Mouse (Mus musculus) induced T-regulatory cell, adult 2 months (primary cell): Measurements from ENCODE around the gene Grifin.

Source experiments
- DNase-seq: peaks from one replicate; pipeline ENCODE4 v3.0.0-alpha.2; 2012; ENCODE audit warnings: low read depth

Gene Grifin

DNA sequence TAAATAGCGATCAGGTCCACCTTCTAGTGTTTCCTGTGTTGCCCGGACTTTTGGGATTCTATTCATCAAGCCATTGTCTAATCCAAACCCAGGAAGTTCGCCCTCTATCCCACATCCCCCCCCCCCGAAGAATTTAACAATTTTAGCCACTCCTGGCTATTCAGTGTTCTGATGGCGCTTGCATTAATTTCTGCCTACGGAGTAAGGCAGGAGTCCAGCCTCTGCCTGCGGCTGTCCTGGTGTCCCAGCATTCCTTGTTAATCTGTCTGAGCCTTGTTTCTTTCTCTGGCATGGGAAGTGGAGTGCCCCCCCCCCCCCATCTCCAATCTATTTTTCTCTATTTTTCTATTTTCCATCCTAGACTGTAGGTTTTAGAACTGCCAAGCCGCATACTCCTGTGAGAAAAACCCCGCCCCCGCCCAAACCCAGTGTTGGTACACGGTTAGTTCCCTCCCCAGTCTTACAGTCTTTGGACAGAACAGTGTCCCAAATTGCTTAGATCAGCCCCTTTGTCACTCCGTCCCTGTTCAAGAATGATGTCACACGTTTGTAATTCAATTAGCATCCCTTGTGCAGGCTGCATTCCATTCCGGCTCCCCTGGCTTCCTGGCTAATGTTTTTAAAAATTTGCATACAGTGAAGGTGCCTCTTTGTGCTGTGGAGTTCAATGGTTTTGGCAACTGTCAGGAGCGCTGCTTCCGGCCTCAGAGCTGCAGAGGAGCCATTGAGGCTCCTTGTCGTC lies 15.4 kb downstream of the Grifin start:
- no peak for DNase-seq

DNA sequence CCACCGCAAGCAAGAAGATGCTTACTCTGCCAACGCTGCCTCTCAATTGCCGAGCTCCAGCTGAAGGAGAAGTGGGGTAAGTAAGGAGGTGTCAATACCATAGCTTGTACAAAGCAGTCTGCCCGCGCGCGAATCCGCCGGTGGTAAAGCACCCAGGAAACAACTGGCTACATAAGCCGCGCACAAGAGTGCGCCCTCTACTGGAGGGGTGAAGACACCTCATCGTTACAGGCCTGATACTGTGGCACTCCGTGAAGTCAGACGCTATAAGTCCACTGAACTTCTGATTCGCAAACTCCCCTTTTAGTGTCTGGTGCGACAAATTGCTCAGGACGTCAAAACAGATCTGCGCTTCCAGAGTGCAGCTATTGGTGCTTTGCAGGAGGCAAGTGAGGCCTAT lies 18.5 kb downstream of the Grifin start:
- DNase-seq, result no peak

DNA sequence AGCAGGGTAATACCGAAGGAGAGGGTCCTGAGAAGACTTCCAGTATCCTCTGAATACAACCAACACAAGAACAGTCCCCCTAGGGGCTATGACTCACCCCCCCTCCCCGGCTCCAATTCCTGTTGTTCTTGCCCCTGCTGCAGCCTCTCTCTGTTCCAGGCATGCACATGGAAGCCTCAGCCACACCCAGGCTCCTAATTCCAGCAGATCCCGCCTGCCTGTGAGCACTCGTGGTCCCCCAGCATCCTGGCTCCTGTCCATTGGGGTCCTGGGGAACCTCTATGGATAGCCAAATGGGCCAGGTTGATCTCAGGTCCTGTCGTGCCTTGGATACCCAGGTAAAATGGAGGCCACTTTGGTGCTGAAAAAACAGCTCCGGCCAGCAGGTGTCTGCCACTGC lies 19.2 kb downstream of the Grifin start:
- DNase-seq, result no peak

DNA sequence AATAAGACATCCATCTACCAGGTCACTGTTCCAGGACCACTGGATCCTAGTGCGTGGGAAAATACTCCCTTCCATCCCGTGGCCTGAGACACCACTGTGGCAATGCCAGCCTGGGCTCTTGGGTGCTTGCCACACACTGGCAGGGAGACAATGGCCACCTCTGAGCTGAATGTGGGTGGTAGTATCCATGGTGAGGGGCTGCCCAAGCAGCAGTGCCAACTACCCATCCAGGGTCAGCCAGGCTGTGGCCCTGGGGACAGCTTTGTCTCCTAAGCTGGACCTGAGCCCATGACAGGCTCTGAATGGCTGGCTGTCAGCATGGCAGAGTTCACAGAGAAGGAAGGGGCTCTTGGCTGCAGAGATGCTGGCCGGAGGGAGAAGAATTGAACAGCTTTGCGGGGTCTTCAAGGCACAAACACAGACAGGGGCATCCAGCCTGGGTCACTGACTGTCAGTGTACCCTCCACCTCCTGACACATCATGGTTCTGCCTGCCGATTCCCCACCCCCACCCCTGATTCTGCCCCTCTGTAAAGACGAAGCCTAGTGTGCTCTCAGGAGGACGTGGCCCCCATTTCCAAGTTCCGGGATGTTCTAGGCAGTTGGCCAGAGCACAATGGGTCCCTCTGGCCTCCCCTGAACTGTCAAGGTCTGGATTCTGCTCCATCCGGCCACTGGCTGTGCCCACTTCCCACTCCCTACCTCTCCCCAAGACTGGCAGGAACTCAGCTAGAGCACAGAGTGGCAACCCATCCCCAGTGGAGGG lies 21.9 kb downstream of the Grifin start:
- DNase-seq, result no peak

DNA sequence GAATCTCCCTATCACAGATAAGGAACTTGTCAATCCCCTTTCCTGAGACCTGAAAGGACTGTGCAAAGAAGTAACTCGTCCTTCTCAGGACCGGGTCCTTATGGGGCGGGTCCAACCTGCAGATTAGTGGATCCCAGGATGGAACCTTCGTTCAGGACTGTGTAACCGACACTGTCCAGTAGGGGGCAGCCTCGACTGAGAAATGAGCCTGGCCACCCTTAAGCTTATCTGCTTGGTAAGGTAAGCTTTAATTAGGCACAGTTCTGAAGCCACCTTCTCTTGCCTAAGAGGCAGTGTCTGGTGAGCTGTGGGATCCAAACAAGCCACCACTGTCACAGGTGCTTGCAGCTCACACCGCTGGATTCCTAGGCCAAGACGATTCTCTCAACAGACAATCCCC lies 24.8 kb downstream of the Grifin start:
- peak; percentile 92 for DNase-seq

DNA sequence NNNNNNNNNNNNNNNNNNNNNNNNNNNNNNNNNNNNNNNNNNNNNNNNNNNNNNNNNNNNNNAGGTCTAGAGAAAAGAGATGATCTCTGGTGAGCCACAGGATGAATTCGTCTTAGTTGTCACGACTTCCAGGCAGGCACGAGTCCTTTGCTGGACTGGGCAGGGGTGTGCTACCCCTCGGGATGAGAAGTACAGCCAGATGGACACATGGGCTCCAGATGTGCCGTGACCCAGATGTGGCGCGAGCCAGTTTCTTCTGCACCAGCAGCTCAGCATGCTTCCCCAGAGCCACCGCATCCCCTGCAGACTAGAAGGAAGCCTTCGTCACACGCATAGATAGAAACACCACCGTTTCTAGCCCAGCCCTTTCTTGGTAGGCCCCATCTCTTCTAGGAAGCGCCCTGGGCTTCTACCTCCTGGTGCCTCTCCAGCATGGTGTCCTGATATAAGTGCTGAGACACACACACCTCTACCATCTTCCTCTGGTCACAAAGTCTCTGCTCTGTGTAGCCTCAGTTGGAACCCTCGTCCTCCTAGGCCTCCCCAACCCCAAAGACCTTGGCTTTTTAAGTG lies 26.7 kb downstream of the Grifin start:
- DNase-seq, result no peak

DNA sequence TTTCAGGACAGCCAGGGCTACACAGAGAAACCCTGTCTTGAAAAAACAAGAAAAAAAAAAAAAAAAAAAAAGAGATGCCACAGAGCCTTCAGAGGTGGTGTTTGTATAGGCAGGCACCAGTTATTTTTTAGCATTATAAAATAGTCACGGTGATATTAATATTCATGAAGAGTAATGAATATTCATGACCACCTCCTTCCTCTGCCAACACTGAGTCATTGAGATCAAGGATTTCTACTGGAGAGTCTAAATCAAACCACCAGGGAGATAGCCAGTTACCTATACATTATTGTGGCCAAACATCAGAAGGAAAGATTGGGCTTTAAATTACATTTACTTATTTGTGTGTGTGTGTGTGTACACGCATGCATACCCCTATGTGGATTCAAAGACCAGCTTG lies 38.1 kb downstream of the Grifin start:
- DNase-seq, result no peak

DNA sequence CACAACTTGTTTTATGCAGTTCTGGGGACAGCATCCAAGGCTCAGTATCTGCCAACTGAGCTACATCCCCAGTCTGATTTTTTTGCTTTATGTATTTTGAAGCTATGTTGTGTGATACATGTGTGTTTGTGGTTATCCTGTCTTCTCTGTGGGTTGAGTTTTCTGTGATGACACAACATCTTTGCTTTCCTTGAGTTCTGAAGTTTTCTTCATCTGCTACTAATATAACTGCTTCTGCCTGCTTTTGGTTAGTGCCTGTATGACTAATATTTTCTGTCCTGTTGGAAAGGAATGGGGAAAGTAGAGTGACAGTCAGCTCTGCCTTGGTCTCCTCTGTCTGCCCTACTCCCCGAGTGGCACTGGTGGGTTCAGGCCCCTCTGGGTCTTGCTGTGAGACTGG lies 43.7 kb downstream of the Grifin start:
- DNase-seq, result no peak

DNA sequence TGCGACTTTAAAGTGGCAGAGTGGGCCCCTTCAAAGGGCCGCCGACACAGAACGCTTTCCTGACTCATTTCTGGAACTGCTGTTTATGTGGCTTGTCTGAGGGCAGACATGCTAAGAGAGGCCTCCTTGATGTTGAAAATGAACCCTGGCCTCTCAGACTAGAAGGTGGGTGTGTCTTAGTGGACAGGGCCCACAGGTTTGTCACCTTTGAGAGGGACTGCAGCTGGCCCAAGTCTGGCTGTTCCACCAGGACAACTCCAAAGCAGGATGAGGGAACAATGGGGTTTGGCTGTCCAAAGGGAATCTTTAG lies 47.0 kb downstream of the Grifin start:
- DNase-seq, result peak; percentile 61

DNA sequence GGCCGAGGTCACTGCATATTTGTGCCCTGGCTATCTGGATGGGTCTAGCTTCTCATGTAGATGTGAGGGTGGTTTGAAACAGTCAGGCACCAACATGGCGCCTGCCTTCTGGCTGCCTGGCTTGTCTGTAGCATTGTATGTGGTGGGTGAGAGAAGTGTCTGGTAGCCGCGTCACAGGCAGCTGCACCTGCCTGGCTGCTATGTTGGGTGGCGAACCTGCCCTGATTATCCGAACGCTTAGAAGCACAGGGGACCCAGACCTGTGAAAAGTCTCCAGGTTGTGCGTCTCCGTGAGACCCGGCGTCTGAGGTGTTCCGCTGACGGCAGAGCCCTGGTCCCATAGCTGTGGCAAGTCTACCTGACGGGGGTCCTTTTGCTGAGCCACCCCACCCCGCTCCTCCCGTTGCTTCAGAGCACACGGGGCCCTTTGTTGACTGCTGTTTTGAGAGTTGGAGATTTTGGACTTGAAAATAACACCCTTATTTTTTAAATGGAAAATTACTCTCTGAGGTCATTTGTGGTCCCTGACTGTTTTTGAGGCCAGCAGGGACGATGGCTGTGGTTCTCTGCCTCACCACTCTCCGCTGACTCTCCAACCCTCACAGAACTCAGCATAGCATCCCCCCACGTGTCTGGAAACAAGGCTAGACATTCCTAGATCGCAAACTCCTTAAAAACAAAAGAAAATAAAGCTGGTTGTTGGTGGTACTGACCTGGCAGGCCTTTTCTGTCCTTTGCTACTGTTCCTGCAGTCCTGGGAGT lies 47.5 kb downstream of the Grifin start:
- no peak for DNase-seq

DNA sequence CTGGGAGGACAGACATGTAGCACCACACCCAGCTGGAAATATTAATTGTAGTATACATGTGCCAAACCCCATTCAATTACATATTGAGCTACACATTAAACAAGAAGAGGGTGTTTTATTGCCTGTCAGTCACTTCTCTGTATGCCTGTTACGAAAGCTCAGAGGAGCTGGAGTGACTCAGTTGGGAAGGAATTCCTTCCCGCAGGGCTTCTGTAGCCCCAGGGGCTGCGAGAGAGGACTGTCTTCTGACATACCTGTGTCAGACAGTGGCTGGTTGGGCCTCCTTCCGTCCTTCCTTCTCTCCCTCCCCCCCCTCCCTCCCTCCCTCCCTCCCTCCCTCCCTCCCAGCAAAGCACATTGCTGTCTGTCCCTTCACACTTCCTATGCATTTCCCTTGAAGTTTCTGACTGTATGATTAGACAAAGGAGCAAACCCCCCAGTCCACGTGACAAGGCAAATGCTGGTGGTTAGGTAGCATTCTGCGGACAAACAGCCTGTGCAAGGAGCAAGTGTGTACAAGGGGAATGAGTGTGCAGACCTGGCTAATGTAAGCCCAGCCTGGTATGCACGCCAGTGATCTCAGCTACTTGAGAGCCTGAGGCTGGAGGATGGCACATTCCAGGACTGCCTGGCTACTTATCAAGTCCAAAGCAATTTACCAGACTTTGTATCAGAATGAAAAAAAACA lies 49.9 kb downstream of the Grifin start:
- DNase-seq, result no peak

DNA sequence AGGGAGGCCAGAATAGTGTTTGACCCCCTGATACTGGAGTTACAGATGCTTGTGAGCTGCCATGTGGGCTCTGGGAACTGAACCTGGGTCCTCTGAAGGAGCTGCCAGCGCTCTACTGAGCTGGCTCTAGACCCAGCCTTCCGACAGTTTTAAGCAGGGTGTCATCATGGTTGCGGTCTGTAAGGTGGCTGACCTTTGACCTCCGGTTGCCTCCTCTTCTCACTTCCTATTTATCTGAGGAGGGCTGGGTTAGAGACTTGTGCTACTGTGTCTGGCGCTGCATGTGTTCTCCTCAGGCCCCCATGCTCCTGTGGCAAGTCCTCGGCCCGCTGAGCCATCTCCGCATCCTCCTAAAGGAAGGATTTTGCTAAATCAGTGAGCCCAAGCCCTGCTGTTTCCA lies 51.0 kb downstream of the Grifin start:
- DNase-seq, result peak; percentile 23
